Mouse (Mus musculus) CH12.LX (cell line): ENCODE results near the gene Ptms. TPM values are rescaled to one million over a fixed set of nuclear protein-coding genes. Genes with fewer than 3 reads are reported as not detected.
A peak's percentile ranks its signal among the peaks of the same experiment; 100 is the strongest.

Experiments
- DNase-seq: peaks from one replicate; pipeline ENCODE4 v3.0.0-alpha.2; 2013; ENCODE audit errors: extremely low read depth
- H3K27ac ChIP-seq: 2 replicates; pipeline ENCODE4 v1.5.1; 2012; ENCODE audit warnings: low read depth, mild to moderate bottlenecking, control low read depth, moderate library complexity; ENCODE audit not compliant: insufficient read depth
- H3K27me3 ChIP-seq: replicated peaks from 2 replicates; pipeline ENCODE3; 2012; ENCODE audit warnings: inconsistent platforms
- H3K36me3 ChIP-seq, 2 experiments: replicated peaks in 1 of 2; 2 replicates each; pipeline versions ENCODE3 to v1.6.1; 2012; ENCODE audit warnings: inconsistent platforms in 1 of 2, low read length in 1 of 2, mild to moderate bottlenecking in 1 of 2, mixed read lengths in 1 of 2, moderate library complexity in 1 of 2; ENCODE audit not compliant: control insufficient read depth in 1 of 2, insufficient read depth in 1 of 2
- H3K4me1 ChIP-seq, 2 experiments: 2 replicates each; pipeline ENCODE4 v1.6.1; 2012; ENCODE audit warnings: inconsistent platforms in 1 of 2, moderate library complexity in 1 of 2; ENCODE audit not compliant: insufficient read depth in 2 of 2, control insufficient read depth in 1 of 2
- H3K4me2 ChIP-seq: 2 replicates; pipeline ENCODE4 v1.6.1; 2012; ENCODE audit warnings: low read depth, mild to moderate bottlenecking, control low read depth; ENCODE audit not compliant: poor library complexity, insufficient read depth, severe bottlenecking
- H3K4me3 ChIP-seq, 3 experiments: fragments of 150-350 bp in 1 of 3; sonication (generic) in 1 of 3; replicated peaks in 1 of 3; 2 replicates each; pipeline versions ENCODE3 to v1.5.1; 2011 to 2012; ENCODE audit warnings: low read depth in 2 of 3, low read length in 2 of 3, mild to moderate bottlenecking in 2 of 3, moderate library complexity in 2 of 3, control low read depth in 1 of 3, improper control_type of control experiment in 1 of 3, inconsistent platforms in 1 of 3, mixed read lengths in 1 of 3; ENCODE audit not compliant: poor library complexity in 1 of 3
- H3K79me2 ChIP-seq: replicated peaks from 2 replicates; pipeline ENCODE4 v1.6.1; 2012; ENCODE audit warnings: mild to moderate bottlenecking, moderate library complexity; ENCODE audit not compliant: control insufficient read depth, poor library complexity, insufficient read depth, severe bottlenecking; ENCODE audit errors: extremely low read depth
- H3K9ac ChIP-seq: 2 replicates; pipeline ENCODE4 v1.6.1; 2012; ENCODE audit warnings: low read depth, mild to moderate bottlenecking, control low read depth, moderate library complexity; ENCODE audit not compliant: insufficient read depth
- H3K9me3 ChIP-seq: replicated peaks from 2 replicates; pipeline ENCODE3; 2012; ENCODE audit warnings: low read length, inconsistent platforms, mixed read lengths
- BHLHE40 ChIP-seq: IDR thresholded peaks from 2 replicates; pipeline ENCODE4 v1.6.1; 2011; ENCODE audit warnings: mild to moderate bottlenecking, low read depth, low read length, improper control_type of control experiment
- E2F4 ChIP-seq: IDR thresholded peaks from 2 replicates; pipeline ENCODE4 v1.6.1; 2011; ENCODE audit warnings: low read depth, low read length, improper control_type of control experiment; ENCODE audit not compliant: insufficient replicate concordance
- GABPA ChIP-seq: IDR thresholded peaks from 2 replicates; pipeline ENCODE4 v1.6.1; 2012; ENCODE audit warnings: low read depth, low read length, improper control_type of control experiment, inconsistent platforms; ENCODE audit not compliant: insufficient replicate concordance
- HCFC1 ChIP-seq: IDR thresholded peaks from 2 replicates; pipeline ENCODE4 v1.6.1; 2012; ENCODE audit warnings: low read depth, mild to moderate bottlenecking, inconsistent platforms, low read length, improper control_type of control experiment
- IRF4 ChIP-seq: IDR thresholded peaks from 2 replicates; pipeline ENCODE4 v1.6.1; 2014; ENCODE audit warnings: low read depth, mild to moderate bottlenecking, inconsistent platforms, low read length, improper control_type of control experiment
- JUND ChIP-seq: conservative IDR thresholded peaks from 2 replicates; pipeline ENCODE4 v1.6.1; 2011; ENCODE audit warnings: low read depth, low read length, improper control_type of control experiment
- MAFK ChIP-seq: IDR thresholded peaks from 2 replicates; pipeline ENCODE4 v1.6.1; 2011; ENCODE audit warnings: low read length, improper control_type of control experiment; ENCODE audit not compliant: insufficient replicate concordance
- MAX ChIP-seq: IDR thresholded peaks from 2 replicates; pipeline ENCODE4 v1.6.1; 2011; ENCODE audit warnings: low read length, improper control_type of control experiment
- MEF2A ChIP-seq: IDR thresholded peaks from 2 replicates; pipeline ENCODE4 v1.6.1; 2014; ENCODE audit warnings: low read depth, mild to moderate bottlenecking, inconsistent platforms, low read length, improper control_type of control experiment, borderline replicate concordance
- MXI1 ChIP-seq: IDR thresholded peaks from 2 replicates; pipeline ENCODE4 v1.6.1; 2011; ENCODE audit warnings: mild to moderate bottlenecking, low read depth, low read length, improper control_type of control experiment
- MYC ChIP-seq: IDR thresholded peaks from 2 replicates; pipeline ENCODE4 v1.6.1; 2011; ENCODE audit warnings: low read depth, mild to moderate bottlenecking, improper control_type of control experiment, low read length
- NRF1 ChIP-seq: IDR thresholded peaks from 2 replicates; pipeline ENCODE4 v1.6.1; 2014; ENCODE audit warnings: low read depth, mild to moderate bottlenecking, inconsistent platforms, low read length, improper control_type of control experiment, moderate library complexity
- PAX5 ChIP-seq: IDR thresholded peaks from 2 replicates; pipeline ENCODE4 v1.6.1; 2012; ENCODE audit warnings: low read length, inconsistent platforms, mixed read lengths
- RCOR1 ChIP-seq: conservative IDR thresholded peaks from 2 replicates; pipeline ENCODE4 v1.6.1; 2012; ENCODE audit warnings: low read depth, mild to moderate bottlenecking, inconsistent platforms, low read length, improper control_type of control experiment
- SIN3A ChIP-seq: IDR thresholded peaks from 2 replicates; pipeline ENCODE4 v1.6.1; 2012; ENCODE audit warnings: low read length, improper control_type of control experiment, inconsistent platforms
- SMC3 ChIP-seq: IDR thresholded peaks from 2 replicates; pipeline ENCODE4 v1.6.1; 2011; ENCODE audit warnings: low read depth, low read length, improper control_type of control experiment
- USF1 ChIP-seq: IDR thresholded peaks from 2 replicates; pipeline ENCODE4 v1.6.1; 2014; ENCODE audit warnings: low read depth, mild to moderate bottlenecking, inconsistent platforms, low read length, improper control_type of control experiment
- ZMIZ1 ChIP-seq: IDR thresholded peaks from 2 replicates; pipeline ENCODE4 v1.6.1; 2012; ENCODE audit warnings: low read depth, mild to moderate bottlenecking, inconsistent platforms, low read length, improper control_type of control experiment
- ZNF384 ChIP-seq: IDR thresholded peaks from 2 replicates; pipeline ENCODE4 v1.6.1; 2012; ENCODE audit warnings: low read depth, low read length, improper control_type of control experiment, inconsistent platforms
- dilution Hi-C: fragments of 300-500 bp; cut with MboI; formaldehyde crosslinking; loops from 2 replicates; pipeline ENCODE4 v1.14.3; 2020; ENCODE audit warnings: low sequenced_read_pairs; ENCODE audit not compliant: extremely low pct_unique_long_range_greater_than_20kb, extremely low pct_ligation_motif_present
- in situ Hi-C: fragments of 300-500 bp; cut with MboI; formaldehyde crosslinking; loops from 3 replicates; pipeline ENCODE4 v1.14.3; 2019; ENCODE audit warnings: low sequenced_read_pairs, low pct_ligation_motif_present, low pct_unique_long_range_greater_than_20kb, mixed read lengths
- polyA plus RNA-seq: library from polyadenylated mRNA; unstranded; fragments of >175 nt; gene quantifications from 2 replicates; pipeline ENCODE4 v1.2.1, GENCODE M21; 2012; ENCODE audit warnings: low read depth; ENCODE audit not compliant: insufficient read length
- total RNA-seq, 2 experiments: library from RNA; depleted of rRNA; stranded (reverse); fragments of 300-350 nt in 1 of 2; fragments of >200 nt in 1 of 2; gene quantifications; 2 replicates each; pipeline ENCODE4 v1.2.3; 2012 to 2014

Ptms gene
- total and polyA plus RNA-seq, 3 experiments: 7.0 to 99.6 (median 12.8) TPM

GRCm38 (mm10) chr6:124890997-124891396, 28.9 kb downstream of the Ptms start:
- Histone ChIP-seq H3K36me3 (no peaks in the 10 kb centered on the region), H3K9ac (no peak overlapping the region), H3K79me2 (no peaks in the 10 kb centered on the region), H3K27me3 (no peaks in the 10 kb centered on the region), H3K27ac (no peak overlapping the region), H3K4me2 (no peak overlapping the region), H3K9me3 (peaks cover 3% of the 10 kb centered on the region), H3K4me1 (peaks cover 5 to 49% of the 10 kb centered on the region in 2 experiments), H3K4me3 (no peak overlapping the region)
- no peak for DNase-seq
- in situ Hi-C loops (no loop called here), dilution Hi-C loops (no loop called here)
- TF ChIP-seq MAFK: peak; percentile 66; the same call in 1 of the 2 replicates
- TF ChIP-seq BHLHE40: no peak

DNA sequence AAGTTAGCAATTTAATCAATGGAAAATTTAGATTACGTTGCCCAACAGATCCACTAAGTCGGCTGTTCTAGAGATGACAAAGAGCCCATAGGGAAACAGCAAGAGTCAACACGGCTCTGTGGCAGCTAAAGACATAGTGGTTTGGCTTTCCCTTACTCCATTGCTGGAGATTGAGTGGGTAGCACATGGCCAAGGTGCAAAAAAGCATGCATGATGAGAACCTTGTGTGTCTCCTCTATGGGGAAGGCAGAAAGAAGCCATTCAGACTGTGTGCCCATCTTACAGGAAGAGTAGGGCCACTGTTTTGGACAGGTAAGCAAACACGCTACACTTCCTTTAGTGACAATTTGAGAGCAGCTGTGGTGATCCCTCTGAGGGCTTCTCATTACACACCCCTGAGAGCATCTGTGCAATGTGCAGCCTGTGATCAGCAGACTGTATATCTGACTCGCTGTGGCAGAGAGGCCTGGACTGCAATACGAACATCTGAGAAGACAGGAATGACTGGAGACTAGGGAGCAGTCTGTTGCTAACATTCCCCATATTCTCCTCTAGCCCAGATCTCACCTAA, 31.3 kb downstream of the Ptms start:
- in situ Hi-C loops: no loop called here
- no peak overlapping the region for H3K27ac ChIP-seq
- no peaks in the 10 kb centered on the region for H3K79me2 ChIP-seq
- no peak overlapping the region for H3K4me3 ChIP-seq
- no peak overlapping the region for H3K9ac ChIP-seq
- no peak for DNase-seq
- dilution Hi-C loops: no loop called here
- no peak for TF ChIP-seq SIN3A
- no peak for TF ChIP-seq MEF2A
- no peak for TF ChIP-seq ZMIZ1
- TF ChIP-seq GABPA: no peak
- no peak for TF ChIP-seq RCOR1
- TF ChIP-seq MAFK: no peak
- TF ChIP-seq BHLHE40: no peak
- no peak for TF ChIP-seq USF1
- TF ChIP-seq SMC3: no peak
- TF ChIP-seq ZNF384: no peak
- no peak for TF ChIP-seq MXI1
- no peak for TF ChIP-seq PAX5
- TF ChIP-seq MAX: no peak
- TF ChIP-seq E2F4: no peak
- no peak for TF ChIP-seq IRF4
- TF ChIP-seq JUND: no peak
- no peak for TF ChIP-seq HCFC1
- no peak for TF ChIP-seq NRF1
- no peak for TF ChIP-seq MYC
- peaks cover 3% of the 10 kb centered on the region for H3K9me3 ChIP-seq
- H3K4me2 ChIP-seq: no peak overlapping the region
- peaks cover 2 to 28% of the 10 kb centered on the region in 2 experiments; a peak in 3 of 4 replicates for H3K4me1 ChIP-seq
- H3K36me3 ChIP-seq: no peaks in the 10 kb centered on the region
- no peaks in the 10 kb centered on the region for H3K27me3 ChIP-seq
